Mouse (Mus musculus) lung, postnatal 0 days (tissue): Measurements from ENCODE around the gene Zfhx2. TPM values are rescaled to one million over a fixed set of nuclear protein-coding genes. Genes with fewer than 3 reads are reported as not detected.

Experiments used
- ATAC-seq: fragments of 200-750 bp; cut with Nextera tagmentation; 2 replicates; pipeline ENCODE4 v1.8.0; 2017; ENCODE audit warnings: moderate library complexity
- DNase-seq: peaks from one replicate; pipeline ENCODE4 v3.0.0-alpha.2; 2016; ENCODE audit warnings: low spot score
- H3K27ac ChIP-seq: fragments of 300-500 bp; sonication (generic); 2 replicates; pipeline ENCODE4 v1.5.1; 2014; ENCODE audit warnings: antibody characterized with exemption, mild to moderate bottlenecking, low read length, mixed read lengths
- H3K27me3 ChIP-seq: fragments of 300-500 bp; sonication (generic); replicated peaks from 2 replicates; pipeline ENCODE4 v1.6.1; 2014; ENCODE audit warnings: low read length, mixed read lengths; ENCODE audit not compliant: insufficient read depth
- H3K36me3 ChIP-seq: fragments of 300-500 bp; sonication (generic); 2 replicates; pipeline ENCODE4 v1.6.1; 2014; ENCODE audit warnings: low read length, mixed read lengths; ENCODE audit not compliant: insufficient read depth
- H3K4me1 ChIP-seq: fragments of 300-500 bp; sonication (generic); 2 replicates; pipeline ENCODE4 v1.6.1; 2014; ENCODE audit warnings: antibody characterized with exemption, low read depth, low read length, mixed read lengths; ENCODE audit not compliant: insufficient read depth
- H3K4me2 ChIP-seq: fragments of 300-500 bp; sonication (generic); replicated peaks from 2 replicates; pipeline ENCODE4 v1.6.1; 2014; ENCODE audit warnings: low read depth, mild to moderate bottlenecking, low read length, moderate library complexity, mixed read lengths
- H3K4me3 ChIP-seq: fragments of 300-500 bp; sonication (generic); 2 replicates; pipeline ENCODE4 v1.5.1; 2014; ENCODE audit warnings: low read depth, low read length
- H3K9ac ChIP-seq: fragments of 300-500 bp; sonication (generic); replicated peaks from 2 replicates; pipeline ENCODE4 v1.6.1; 2014; ENCODE audit warnings: low read depth, mild to moderate bottlenecking
- H3K9me3 ChIP-seq: fragments of 300-500 bp; sonication (generic); 2 replicates; pipeline ENCODE4 v1.6.1; 2016; ENCODE audit warnings: low read length, mixed read lengths
- CTCF ChIP-seq: IDR thresholded peaks from 2 replicates; pipeline ENCODE4 v1.5.1; 2016; ENCODE audit warnings: antibody characterized with exemption, mild to moderate bottlenecking
- EP300 ChIP-seq: IDR thresholded peaks from 2 replicates; pipeline ENCODE4 v1.6.1; 2016; ENCODE audit warnings: antibody characterized with exemption, mild to moderate bottlenecking, control low read depth
- WGBS: fragments of 180-500 bp; shearing (Covaris S2); extraction: QIAGEN DNeasy Blood & Tissue Kit; methylation state at CpG from one replicate; pipeline ENCODE4 v1.1.7; 2014; 5-methylcytosine and 5-hydroxymethylcytosine counted together
- polyA plus RNA-seq: library from polyadenylated mRNA; unstranded; fragments of >200 nt; fragmentation: Nextera tagmentation; extraction: Ambion mirVana; gene quantifications from 2 replicates; pipeline ENCODE4 v1.2.1, GENCODE M21; 2015

Gene Zfhx2
- polyA plus RNA-seq, 1 experiment from 2014 or later: 1.0 TPM

- H3K27me3 ChIP-seq: peaks cover 27% of the 10 kb centered on the region
- no peak overlapping the region for H3K9ac ChIP-seq
Observed at GRCm38 (mm10) chr14:55109048-55109873, 17.1 kb upstream of the Zfhx2 start.

GRCm38 (mm10) chr14:55108202-55108870 lies 16.2 kb upstream of the Zfhx2 start:
- H3K4me3 ChIP-seq: no peak overlapping the region
- no peak overlapping the region for H3K4me2 ChIP-seq
- H3K27ac ChIP-seq: no peak overlapping the region
- H3K36me3 ChIP-seq: no peaks in the 10 kb centered on the region
- 0 out of 2 replicates have a peak, but pooled peaks cover 4% of the 10 kb centered on the region for H3K4me1 ChIP-seq
- WGBS: 24% methylated on average over 9 of the region's 9 CpGs
- DNase-seq (no peak), ATAC-seq (no peak)
- H3K9me3 ChIP-seq: no peaks in the 10 kb centered on the region
- no peak for TF ChIP-seq CTCF
- peaks cover 18% of the 10 kb centered on the region; the same call in 1 of the 2 replicates for H3K27me3 ChIP-seq
- no peak overlapping the region for H3K9ac ChIP-seq

More at GRCm38 (mm10) chr14:55109048-55109873, 17.1 kb upstream of the Zfhx2 start:
- Histone ChIP-seq H3K36me3 (no peaks in the 10 kb centered on the region), H3K9me3 (no peaks in the 10 kb centered on the region), H3K4me2 (no peak overlapping the region), H3K4me1 (0 out of 2 replicates have a peak, but pooled peaks cover 4% of the 10 kb centered on the region), H3K27ac (no peak overlapping the region), H3K4me3 (no peak overlapping the region)
- 13% methylated on average over 18 of the region's 21 CpGs for WGBS
- TF ChIP-seq EP300: no peak
- TF ChIP-seq CTCF: no peak
- ATAC-seq: no peak
- DNase-seq: no peak

- 0 out of 2 replicates have a peak, but pooled peaks cover 4% of the 10 kb centered on the region for H3K4me1 ChIP-seq
- TF ChIP-seq EP300 (no peak), CTCF (no peak)
- no peaks in the 10 kb centered on the region for H3K9me3 ChIP-seq
- 0 out of 2 replicates have a peak, but pooled peaks cover 2% of the 10 kb centered on the region for H3K36me3 ChIP-seq
- DNase-seq (no peak), ATAC-seq (no peak)
- H3K4me3 ChIP-seq: no peak overlapping the region
- 80% methylated on average over 8 of the region's 8 CpGs for WGBS
- H3K4me2 ChIP-seq: no peak overlapping the region
- H3K27ac ChIP-seq: no peak overlapping the region
- H3K9ac ChIP-seq: no peak overlapping the region
- peaks cover 14% of the 10 kb centered on the region; the same call in 1 of the 2 replicates for H3K27me3 ChIP-seq
Observed at GRCm38 (mm10) chr14:55106990-55107389, 14.9 kb upstream of the Zfhx2 start.

- Histone ChIP-seq H3K27ac (peak within 1 kb of the TSS; percentile 32; the same call in 1 of the 2 replicates), H3K4me1 (0 out of 2 replicates have a peak, but pooled peaks cover 4% of the 10 kb centered on the region), H3K36me3 (0 out of 2 replicates have a peak, but pooled peaks cover 2% of the 10 kb centered on the region), H3K4me3 (peak within 1 kb of the TSS; percentile 54), H3K4me2 (peak within 1 kb of the TSS; percentile 94), H3K27me3 (peaks cover 14% of the 10 kb centered on the region; the same call in 1 of the 2 replicates), H3K9me3 (no peaks in the 10 kb centered on the region), H3K9ac (peak within 1 kb of the TSS; percentile 48)
- WGBS: 1% methylated on average over 39 of the region's 39 CpGs
- peak; percentile 89 for DNase-seq
- peak; percentile 84 for ATAC-seq
- TF ChIP-seq EP300: no peak
- peak; percentile 49 for TF ChIP-seq CTCF
Observed at GRCm38 (mm10) chr14:55105836-55106809, 14.0 kb upstream of the Zfhx2 start, which contains the start of gene Ap1g2. Gene Ap1g2, minus strand, starts transcription at chr14:55106593.

DNA sequence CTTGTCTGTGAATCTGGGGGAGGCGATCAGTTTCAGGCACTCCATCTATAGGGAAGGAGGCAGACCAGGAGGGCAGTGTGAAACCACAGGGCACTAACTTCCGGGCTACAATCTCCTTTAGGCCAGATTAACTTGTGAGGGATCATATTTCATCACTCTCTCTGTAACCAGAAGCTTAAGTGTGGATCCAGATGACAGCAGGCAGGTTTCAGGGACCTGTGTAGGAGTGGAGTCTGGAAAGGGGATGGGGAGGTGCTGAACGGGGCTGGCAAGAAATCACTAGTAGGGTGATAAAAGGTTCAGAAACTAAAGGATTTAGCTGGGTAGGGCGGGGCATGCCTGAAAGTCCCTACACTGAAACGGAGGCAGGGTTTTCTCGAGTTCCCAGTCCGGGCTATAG lies 13.3 kb upstream of the Zfhx2 start:
- TF ChIP-seq EP300 (no peak), CTCF (no peak)
- Histone ChIP-seq H3K9me3 (no peaks in the 10 kb centered on the region), H3K27me3 (peaks cover 9% of the 10 kb centered on the region; the same call in 1 of the 2 replicates), H3K27ac (no peak overlapping the region), H3K4me1 (0 out of 2 replicates have a peak, but pooled peaks cover 4% of the 10 kb centered on the region), H3K9ac (no peak overlapping the region), H3K4me2 (peak overlapping the region; percentile 94), H3K4me3 (peak overlapping the region; percentile 54), H3K36me3 (0 out of 2 replicates have a peak, but pooled peaks cover 2% of the 10 kb centered on the region)
- 8% methylated on average over 7 of the region's 7 CpGs for WGBS
- ATAC-seq (no peak), DNase-seq (no peak)
